Mouse (Mus musculus) A20 (cell line): ENCODE measurements around the gene Rogdi.

Experiments
- DNase-seq: peaks from one replicate; pipeline ENCODE4 v3.0.0-alpha.2; 2011; ENCODE audit warnings: low read depth, low spot score

The Rogdi gene

DNA sequence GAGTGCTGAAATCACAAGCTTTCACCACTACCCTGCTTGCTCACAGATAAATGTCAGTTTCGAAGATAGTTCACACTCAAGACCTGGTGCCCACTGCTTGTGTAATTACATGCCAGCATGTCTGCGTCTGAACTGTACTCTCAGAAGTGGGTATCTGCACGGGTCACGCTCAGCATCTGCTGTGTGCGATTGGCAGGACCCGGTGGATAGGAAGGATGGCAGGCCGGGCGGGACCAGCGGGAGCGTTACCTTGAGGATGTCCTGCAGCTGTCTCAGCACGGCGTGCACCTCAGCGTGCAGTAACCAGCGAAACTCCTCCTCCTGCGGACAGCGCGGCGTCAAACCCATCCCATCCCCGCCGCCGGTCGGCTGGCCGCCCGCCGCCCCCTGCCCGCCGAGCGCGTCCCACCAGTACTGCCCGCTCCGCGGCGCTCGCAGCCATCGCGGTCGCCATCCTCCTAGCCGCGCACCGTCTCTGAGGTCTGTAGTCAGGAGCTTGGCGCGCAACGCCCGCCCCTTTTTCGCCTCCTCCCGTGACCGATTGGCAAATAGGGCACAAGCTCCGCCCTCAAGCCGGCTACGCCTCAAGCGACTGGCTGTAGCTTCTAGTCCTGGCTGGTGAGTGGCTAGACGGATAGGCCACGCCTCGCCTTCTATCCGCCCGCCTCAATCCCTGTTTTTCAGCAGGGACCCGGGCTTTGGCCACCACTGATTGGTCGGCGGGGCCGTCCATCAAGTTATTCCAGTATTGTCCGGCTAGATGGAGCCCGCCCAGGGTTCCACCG is at the start of gene Rogdi:
Gene Rogdi, minus strand, starts transcription at position 500 of the 785 bp plus-strand sequence.
- peak; percentile 99 for DNase-seq

DNA sequence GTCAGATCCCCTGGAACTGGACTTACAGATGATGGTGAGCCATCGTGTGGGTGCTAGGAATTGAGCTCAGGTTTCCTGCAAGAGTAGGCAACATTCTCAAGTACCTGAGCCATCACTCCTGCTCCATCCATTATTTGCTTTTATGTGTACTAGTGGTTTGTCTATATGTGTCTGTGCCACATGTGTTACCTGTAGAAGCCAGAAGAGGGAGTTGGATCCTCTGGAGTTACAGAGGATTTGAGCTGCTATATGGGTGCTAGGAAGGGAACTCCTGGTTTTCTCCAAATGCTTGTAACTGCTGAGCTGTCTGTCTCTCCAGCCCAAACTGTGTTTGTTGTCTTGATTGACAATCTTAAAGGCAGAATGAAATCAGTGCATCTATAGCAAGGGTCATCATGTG is 44.8 kb upstream of the Rogdi start:
- peak; percentile 39 for DNase-seq

GRCm38 (mm10) chr16:5050251-5051110 is 37.1 kb upstream of the Rogdi start:
- DNase-seq: peak; percentile 74

- peak; percentile 100 for DNase-seq
Measured at GRCm38 (mm10) chr16:5049774-5050234, 36.5 kb upstream of the Rogdi start, which contains the start of the genes Glyr1 and Ubn1. Glyr1 (minus strand) TSS chr16:5049863. Ubn1 (plus strand) TSS chr16:5050057.

DNA sequence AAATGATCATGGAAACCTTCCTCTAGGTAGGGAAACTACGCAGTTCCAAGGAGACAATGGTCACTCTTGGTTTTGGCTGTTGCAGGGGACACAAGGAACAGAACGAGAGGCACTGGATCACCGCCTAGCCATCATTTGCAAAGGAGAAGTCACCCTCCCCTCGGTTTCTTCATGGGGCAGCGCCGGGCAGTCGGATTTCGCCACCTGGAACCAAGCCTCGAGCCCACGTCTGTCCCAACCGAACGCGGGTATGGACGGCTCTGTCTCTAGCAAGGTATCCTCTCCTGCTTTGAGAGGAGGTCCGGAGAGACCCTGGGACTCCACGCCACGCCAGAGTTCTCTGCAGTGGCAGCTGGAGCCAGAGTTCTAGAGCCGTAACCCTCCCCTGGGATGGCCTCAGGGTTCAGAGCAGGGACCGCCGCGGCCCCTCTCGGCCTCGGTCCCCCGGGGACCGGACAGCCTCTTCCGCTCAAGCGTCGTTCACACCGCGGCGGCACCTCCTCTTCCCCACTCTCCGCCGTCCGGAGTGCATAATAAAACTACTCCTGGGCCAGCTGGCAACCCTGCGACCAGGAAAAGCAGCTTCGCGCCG is 35.9 kb upstream of the Rogdi start:
- no peak for DNase-seq

- DNase-seq: no peak
Measured at GRCm38 (mm10) chr16:5045322-5045721, 32.0 kb upstream of the Rogdi start.

DNA sequence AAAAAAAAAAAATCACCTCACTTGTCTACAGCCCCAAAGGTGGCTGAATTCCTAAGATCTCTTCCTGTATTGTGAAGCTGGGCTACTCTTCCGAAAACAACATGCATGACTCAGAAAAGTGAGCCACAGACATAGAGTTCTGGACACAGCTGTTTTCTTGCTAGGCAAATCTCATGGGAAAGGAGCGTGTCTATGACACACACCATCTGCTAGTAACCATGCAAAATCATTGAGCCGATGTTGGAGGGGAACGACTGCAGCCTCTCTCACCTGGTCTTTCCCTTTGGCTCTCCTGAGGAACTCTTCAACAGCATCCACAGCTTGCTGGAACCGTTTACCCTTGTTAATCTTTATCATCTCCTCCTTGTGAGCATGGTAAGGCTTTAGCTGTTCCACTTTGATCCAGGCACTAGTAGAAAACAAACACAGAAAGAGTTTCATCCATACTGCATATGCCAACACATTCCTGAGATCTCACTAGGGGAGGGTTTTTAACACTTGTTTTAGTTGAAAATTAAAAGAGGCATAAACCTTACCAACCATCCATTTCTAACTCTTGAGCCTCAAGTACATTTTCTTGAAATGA is 23.4 kb upstream of the Rogdi start:
- no peak for DNase-seq

GRCm38 (mm10) chr16:5035591-5035990 is 22.2 kb upstream of the Rogdi start:
- no peak for DNase-seq

- DNase-seq: peak; percentile 35
Measured at GRCm38 (mm10) chr16:5029847-5030246, 16.5 kb upstream of the Rogdi start.

GRCm38 (mm10) chr16:5024021-5024420 is 10.7 kb upstream of the Rogdi start:
- DNase-seq: no peak

DNA sequence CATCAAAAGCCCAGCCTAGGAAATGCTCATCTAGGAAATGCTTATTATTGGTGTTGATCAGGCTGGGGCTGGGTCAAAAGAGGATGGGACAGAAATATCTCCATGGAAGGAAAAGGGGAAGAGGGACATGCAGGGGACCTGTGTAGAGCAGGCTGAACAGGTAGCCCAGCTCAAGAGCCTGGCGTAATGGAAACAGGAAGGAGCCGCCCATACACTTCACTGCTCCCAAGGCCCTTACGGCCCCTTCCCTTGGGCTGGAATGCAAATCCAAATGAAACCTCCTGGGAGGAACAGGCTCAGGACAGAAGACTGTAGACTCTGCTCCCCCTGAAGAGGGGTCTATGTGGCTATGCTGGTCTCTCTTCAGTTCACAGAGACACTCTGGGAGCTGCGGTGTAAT is 1.2 kb upstream of the Rogdi start:
- DNase-seq: no peak

DNA sequence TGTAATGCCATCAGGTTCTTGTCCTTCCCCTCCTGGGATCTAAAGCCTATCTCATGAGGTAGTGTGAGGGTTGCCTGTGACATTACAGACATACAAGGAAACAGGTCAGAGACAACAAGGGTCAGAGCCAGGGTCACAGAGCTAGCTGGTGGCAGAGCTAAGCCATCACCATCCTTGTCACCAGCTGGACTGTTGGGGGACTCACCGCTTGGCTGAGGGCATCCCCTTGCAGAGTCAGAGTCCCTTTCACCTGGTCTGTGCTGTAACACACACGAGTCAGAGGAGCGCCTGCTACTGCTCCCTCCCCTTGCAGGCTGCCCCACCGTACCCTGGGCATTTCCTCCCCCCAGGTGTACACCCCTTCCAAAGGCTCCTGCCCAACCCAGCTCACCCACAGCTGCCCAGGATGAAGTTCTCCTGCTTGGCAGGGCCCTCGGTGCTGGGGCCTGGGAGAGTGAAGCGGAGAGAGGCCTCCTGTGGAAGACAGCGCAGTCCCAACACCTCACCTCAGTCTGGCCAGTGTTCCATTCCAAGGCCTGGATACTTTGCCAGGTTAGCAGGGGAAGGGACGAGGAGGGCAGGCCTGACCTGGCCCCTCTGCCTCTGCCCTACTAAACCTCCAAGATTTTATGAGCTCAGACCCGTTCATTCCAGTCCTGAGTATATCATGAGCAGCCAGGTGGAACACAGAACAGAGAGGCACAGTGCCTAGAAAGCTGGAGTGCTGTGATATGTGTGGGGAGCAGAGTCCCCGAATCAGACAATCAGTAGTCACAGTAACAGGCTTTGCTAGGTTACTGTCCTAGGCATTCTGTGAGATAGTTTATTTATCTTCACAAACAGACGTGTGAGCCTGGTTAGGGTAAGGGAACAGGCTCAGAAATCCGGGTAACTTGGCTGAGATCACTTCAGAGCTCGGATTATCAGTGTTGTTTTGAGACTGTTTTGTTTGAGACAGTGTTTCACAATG is 1.0 kb downstream of the Rogdi start:
- peak; percentile 83 for DNase-seq

DNA sequence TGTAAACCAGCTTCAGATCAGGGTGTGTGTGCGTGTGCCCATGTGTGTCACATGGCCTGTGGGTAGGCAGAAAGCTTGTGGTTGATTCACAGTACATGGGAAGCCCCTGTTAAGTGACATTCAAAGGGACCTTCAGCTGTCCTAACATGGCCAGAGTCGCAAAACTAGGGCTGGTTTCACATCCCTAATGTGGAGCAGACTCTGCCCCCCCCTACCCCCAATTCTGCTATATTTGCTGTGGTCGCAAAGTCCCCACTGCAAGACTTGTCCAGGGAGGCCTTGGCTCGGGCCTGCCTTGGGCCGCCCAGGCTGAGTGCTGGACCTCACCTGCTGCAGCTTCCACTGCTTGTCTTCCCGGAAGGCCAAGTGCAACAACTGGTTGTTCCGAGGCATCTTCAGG is 2.1 kb downstream of the Rogdi start:
- peak; percentile 92 for DNase-seq

GRCm38 (mm10) chr16:5010371-5010935 is 2.9 kb downstream of the Rogdi start:
- DNase-seq: peak; percentile 19

- no peak for DNase-seq
Measured at GRCm38 (mm10) chr16:5008076-5008475, 5.3 kb downstream of the Rogdi start.

DNA sequence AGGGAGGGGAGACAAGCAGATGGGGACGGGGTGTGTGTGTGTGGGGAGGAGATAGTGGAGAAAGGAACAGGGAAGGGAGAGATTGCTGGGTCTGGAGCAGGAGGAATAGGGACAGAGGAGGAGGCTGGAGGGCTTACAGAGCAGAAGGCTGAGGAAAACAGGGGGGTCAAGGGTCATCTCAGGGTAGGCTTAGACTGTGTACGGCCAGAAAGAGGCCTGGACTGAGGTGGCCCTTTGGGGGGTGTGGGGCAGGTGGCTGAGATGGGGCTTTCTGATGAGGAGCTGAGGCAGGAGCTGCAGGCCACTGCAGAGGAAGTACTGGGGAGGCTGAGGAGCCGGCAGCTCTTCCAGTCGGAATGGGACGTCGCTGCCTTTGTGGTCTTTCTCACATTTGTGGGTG is 5.9 kb downstream of the Rogdi start:
- no peak for DNase-seq

DNA sequence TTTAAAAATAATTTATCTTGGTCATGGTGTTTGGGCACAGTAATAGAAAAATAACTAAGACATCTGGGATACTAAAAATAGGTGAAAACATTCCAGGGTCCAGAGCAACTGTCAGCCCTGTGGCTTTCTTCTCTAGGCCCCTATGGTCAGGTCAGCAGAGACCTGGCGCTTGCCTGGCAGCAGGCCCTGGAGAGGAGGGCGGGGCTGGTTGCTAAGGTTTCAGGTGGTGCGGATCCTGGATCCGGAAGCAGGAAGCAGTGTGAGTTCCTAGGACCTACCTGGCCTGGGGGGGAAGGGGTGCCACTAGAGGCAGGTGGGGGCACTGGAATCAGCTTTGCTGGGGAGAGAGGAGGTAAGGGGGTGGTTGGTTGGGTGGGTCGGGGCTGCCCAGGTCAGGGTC is 6.3 kb downstream of the Rogdi start, which contains the start of gene Smim22:
Gene Smim22, plus strand, starts transcription at position 222 of the 400 bp plus-strand sequence.
- DNase-seq: no peak

- DNase-seq: no peak
Measured at GRCm38 (mm10) chr16:5000611-5001010, 12.7 kb downstream of the Rogdi start.

- no peak for DNase-seq
Measured at GRCm38 (mm10) chr16:4998984-4999383, 14.4 kb downstream of the Rogdi start.

- DNase-seq: no peak
Measured at GRCm38 (mm10) chr16:4997553-4997952, 15.8 kb downstream of the Rogdi start, which contains the start of gene Sept12. Sept12 (minus strand) TSS chr16:4997852.
